Mouse (Mus musculus) intestine, embryonic 16.5 days (tissue): ENCODE results near the gene Cbx1. TPM values are rescaled to one million over a fixed set of nuclear protein-coding genes. Genes with fewer than 3 reads are reported as not detected.
A peak's percentile ranks its signal among the peaks of the same experiment; 100 is the strongest.

ENCODE experiments used
- ATAC-seq: fragments of 200-750 bp; cut with Nextera tagmentation; 2 replicates; pipeline ENCODE4 v1.8.0; 2017; ENCODE audit warnings: moderate TSS enrichment, moderate library complexity
- H3K27ac ChIP-seq: fragments of 300-500 bp; sonication (generic); 2 replicates; pipeline ENCODE4 v1.5.1; 2014; ENCODE audit warnings: mild to moderate bottlenecking, low read length
- H3K27me3 ChIP-seq: fragments of 300-500 bp; sonication (generic); replicated peaks from 2 replicates; pipeline ENCODE4 v1.6.1; 2014; ENCODE audit warnings: low read length, control low read depth, mixed read lengths; ENCODE audit not compliant: control insufficient read depth, insufficient read depth
- H3K36me3 ChIP-seq: fragments of 300-500 bp; sonication (generic); 2 replicates; pipeline ENCODE4 v1.6.1; 2014; ENCODE audit warnings: low read length, control low read depth; ENCODE audit not compliant: control insufficient read depth, insufficient read depth
- H3K4me1 ChIP-seq: fragments of 300-500 bp; sonication (generic); 2 replicates; pipeline ENCODE4 v1.6.1; 2014; ENCODE audit warnings: low read length, control low read depth, mixed read lengths; ENCODE audit not compliant: control insufficient read depth, insufficient read depth
- H3K4me2 ChIP-seq: fragments of 300-500 bp; sonication (generic); 2 replicates; pipeline ENCODE4 v1.6.1; 2014; ENCODE audit warnings: low read depth, low read length, control low read depth
- H3K4me3 ChIP-seq: fragments of 300-500 bp; sonication (generic); 2 replicates; pipeline ENCODE4 v1.5.1; 2014; ENCODE audit warnings: mild to moderate bottlenecking, low read length
- H3K9ac ChIP-seq: fragments of 300-500 bp; sonication (generic); 2 replicates; pipeline ENCODE4 v1.6.1; 2014; ENCODE audit warnings: low read depth, low read length
- H3K9me3 ChIP-seq: fragments of 300-500 bp; sonication (generic); 2 replicates; pipeline ENCODE4 v1.6.1; 2016; ENCODE audit warnings: low read length, control low read depth; ENCODE audit not compliant: control insufficient read depth
- WGBS: fragments of 180-500 bp; shearing (Covaris S2); extraction: QIAGEN DNeasy Blood & Tissue Kit; methylation state at CpG from one replicate; pipeline ENCODE4 v1.1.7; 2014; 5-methylcytosine and 5-hydroxymethylcytosine counted together
- polyA plus RNA-seq: library from polyadenylated mRNA; unstranded; fragments of >200 nt; fragmentation: Nextera tagmentation; extraction: Ambion mirVana; gene quantifications from 2 replicates; pipeline ENCODE4 v1.2.1, GENCODE M21; 2015

Gene Cbx1
- polyA plus RNA-seq, 1 experiment from 2014 or later: 74.5 TPM

DNA sequence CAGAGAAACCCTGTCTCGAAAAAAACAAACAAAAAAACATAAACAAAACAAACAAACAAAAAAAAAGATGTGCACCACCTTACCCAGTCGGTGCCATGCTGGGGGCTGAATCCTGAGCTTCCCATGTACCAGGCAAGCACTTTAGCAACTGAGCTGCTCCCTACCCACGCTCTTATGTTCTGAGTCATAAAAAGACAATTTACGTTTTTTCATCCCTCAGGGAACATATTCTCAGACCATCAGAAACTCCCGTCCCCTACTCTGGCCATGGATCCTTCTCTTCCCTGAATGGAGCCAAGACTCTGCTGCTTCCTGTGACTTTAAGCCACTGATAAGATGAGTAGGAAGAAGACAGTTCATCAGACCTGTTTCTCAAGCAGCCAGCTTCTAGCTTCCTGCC, 30.5 kb upstream of the Cbx1 start:
- Histone ChIP-seq H3K27ac (no peak overlapping the region), H3K36me3 (no peaks in the 10 kb centered on the region), H3K4me3 (no peak overlapping the region), H3K27me3 (no peaks in the 10 kb centered on the region), H3K9me3 (no peaks in the 10 kb centered on the region), H3K4me2 (no peak overlapping the region), H3K4me1 (no peaks in the 10 kb centered on the region), H3K9ac (no peak overlapping the region)
- WGBS: 62% methylated on average over 5 of the region's 5 CpGs
- ATAC-seq: no peak

DNA sequence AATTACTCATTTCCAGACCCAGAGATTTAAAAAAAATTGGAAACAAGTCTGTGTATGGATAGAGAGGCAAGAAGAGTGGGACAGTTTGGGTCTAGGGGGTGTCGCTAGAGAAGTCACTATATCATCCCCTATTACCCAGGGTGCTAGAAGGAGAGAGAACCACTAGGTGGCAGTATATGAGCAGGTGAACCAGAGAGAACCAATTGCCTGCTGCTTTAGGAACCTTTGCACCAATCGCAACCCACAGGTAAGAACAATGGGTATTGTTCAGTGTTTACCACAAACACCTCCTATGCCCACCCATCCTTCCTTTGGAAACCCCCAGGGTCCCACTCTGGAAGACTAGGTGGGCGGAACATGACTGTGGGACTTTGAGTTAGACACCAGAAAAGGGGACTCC, 28.9 kb upstream of the Cbx1 start:
- Histone ChIP-seq H3K9me3 (no peaks in the 10 kb centered on the region), H3K4me3 (no peak overlapping the region), H3K36me3 (no peaks in the 10 kb centered on the region), H3K9ac (no peak overlapping the region), H3K4me2 (no peak overlapping the region), H3K27me3 (no peaks in the 10 kb centered on the region), H3K4me1 (no peaks in the 10 kb centered on the region), H3K27ac (no peak overlapping the region)
- 42% methylated on average over 3 of the region's 3 CpGs for WGBS
- 0 out of 2 replicates have a peak, but pooled peaks have one; percentile 40 for ATAC-seq

DNA sequence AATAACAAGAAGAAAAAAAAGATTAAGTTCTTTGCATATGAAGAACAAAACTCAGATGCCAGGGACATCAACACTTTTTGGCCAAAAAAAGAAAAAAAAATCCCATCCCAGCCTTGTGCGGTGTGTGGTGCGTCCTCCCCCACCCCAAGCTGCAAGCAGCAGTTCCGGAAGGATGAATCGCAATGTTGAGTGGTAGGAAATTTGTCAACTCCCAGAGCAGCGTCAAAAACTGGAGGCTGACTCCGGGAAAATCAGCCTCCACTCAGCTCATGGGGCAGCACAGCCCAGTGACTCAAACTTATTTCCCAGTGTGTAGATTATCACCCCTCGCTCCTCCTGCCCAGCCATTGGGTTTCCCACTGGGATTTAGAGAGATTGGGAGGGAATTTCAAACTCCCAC, 26.9 kb upstream of the Cbx1 start:
- no peaks in the 10 kb centered on the region for H3K36me3 ChIP-seq
- no peak overlapping the region for H3K4me2 ChIP-seq
- ATAC-seq: no peak
- H3K9ac ChIP-seq: no peak overlapping the region
- no peaks in the 10 kb centered on the region for H3K27me3 ChIP-seq
- no peak overlapping the region for H3K4me3 ChIP-seq
- H3K27ac ChIP-seq: no peak overlapping the region
- 0 out of 2 replicates have a peak, but pooled peaks cover 6% of the 10 kb centered on the region for H3K4me1 ChIP-seq
- WGBS: 64% methylated on average over 7 of the region's 7 CpGs
- no peaks in the 10 kb centered on the region for H3K9me3 ChIP-seq

DNA sequence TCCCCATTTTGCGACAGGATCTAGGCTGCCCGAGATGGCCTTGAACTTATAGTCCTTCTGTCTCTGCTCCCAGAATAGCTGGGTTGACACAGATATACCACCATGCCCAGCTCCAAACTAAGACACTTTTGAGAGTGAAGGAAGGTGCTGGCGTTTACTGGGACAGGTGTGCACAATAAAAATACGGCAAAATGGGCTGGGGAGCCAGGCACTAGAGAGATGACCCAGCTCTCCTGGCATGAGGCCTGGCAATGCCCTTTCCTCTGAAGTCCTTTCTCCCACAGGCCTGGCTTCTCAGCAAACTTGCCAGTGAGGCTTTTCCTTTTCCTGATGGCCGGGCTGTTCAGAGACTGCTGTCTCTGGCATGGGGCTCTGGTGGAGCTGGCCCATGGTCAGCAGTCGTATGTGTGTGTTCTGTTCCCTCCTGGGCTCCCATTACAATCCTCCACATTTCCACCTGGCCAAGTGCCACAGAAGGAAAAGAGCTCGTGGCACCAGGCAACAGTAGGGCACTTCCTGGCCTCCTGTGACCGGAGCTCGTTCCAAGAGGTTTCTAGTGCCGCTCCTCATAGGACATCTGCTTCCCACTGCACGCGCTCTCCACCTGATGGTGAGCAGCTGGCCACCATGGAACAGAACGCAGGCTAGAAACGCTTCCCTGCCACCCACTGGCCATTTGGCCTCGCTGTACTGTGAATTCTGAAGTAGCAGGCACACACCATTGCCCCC, 26.0 kb upstream of the Cbx1 start:
- Histone ChIP-seq H3K27me3 (no peaks in the 10 kb centered on the region), H3K4me3 (no peak overlapping the region), H3K27ac (no peak overlapping the region), H3K9ac (no peak overlapping the region), H3K4me2 (no peak overlapping the region), H3K9me3 (no peaks in the 10 kb centered on the region), H3K36me3 (no peaks in the 10 kb centered on the region), H3K4me1 (0 out of 2 replicates have a peak, but pooled peaks cover 6% of the 10 kb centered on the region)
- no peak for ATAC-seq
- 62% methylated on average over 15 of the region's 15 CpGs for WGBS

DNA sequence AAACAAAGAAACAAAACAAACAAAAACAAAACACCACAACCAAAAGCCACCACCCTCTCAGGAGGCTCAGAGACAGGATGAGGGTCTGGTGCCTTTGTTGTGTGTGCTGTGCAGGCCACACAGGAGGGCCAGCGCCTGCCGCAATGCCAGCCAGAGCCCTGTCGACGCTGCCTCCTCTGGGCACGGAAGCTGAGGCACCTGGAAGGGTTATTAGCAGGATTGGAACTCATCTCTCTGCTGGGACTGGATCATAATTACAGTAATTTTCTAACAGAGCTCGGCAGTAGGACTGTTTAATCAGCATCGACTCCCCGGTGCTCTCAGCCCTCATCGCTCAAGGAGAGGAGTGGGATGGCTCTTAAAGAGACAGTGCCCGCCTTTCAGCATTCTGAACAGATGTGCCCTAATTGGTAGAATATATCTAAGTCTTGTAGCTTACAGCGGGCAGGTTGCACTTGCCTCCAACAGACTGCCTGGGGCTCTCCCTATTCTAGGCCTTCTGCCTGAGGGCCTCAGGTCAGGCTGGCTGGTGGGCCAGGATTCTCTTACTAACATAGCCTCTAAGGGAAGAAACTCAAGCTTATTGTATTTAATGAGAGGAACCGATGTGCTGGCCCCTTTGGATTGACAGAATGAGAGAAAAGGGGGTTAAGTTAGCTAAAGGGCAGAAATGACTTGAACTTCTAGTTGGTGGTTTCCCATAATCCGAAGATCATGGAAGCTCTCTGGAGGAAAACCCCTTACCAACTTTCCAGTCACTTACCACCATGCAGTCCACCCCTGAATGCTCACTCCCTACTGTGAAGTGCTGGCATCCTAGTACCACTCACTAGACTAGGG, 24.2 kb upstream of the Cbx1 start:
- ATAC-seq: no peak
- H3K27ac ChIP-seq: peak overlapping the region; percentile 73
- H3K36me3 ChIP-seq: 0 out of 2 replicates have a peak, but pooled peaks cover 2% of the 10 kb centered on the region
- no peaks in the 10 kb centered on the region for H3K9me3 ChIP-seq
- H3K27me3 ChIP-seq: no peaks in the 10 kb centered on the region
- no peak overlapping the region for H3K9ac ChIP-seq
- H3K4me2 ChIP-seq: no peak overlapping the region
- no peak overlapping the region for H3K4me3 ChIP-seq
- 0 out of 2 replicates have a peak, but pooled peaks cover 6% of the 10 kb centered on the region for H3K4me1 ChIP-seq
- 51% methylated on average over 13 of the region's 13 CpGs for WGBS

DNA sequence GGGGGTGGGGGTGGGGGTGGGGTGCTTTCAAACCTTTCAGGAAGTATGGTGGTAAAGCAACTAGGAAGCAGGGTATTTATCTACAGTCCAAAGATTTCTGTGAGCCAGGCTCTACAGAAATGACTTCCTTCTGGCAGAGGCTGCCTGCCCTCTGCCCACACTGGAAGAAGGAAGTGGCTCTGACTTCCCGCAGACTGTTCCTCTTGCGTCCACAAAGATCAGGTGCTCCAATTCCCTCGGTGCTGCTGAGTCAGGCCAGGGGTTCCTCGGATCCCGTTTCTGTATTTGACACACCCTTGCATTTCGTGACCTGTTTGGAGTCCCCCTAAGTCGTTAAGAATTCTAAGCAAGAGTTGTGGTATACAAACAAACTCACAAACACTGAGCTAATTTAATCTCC, 23.3 kb upstream of the Cbx1 start:
- H3K9me3 ChIP-seq: no peaks in the 10 kb centered on the region
- WGBS: 60% methylated on average over 7 of the region's 7 CpGs
- H3K27ac ChIP-seq: peak overlapping the region; percentile 73
- 0 out of 2 replicates have a peak, but pooled peaks cover 6% of the 10 kb centered on the region for H3K4me1 ChIP-seq
- peak; percentile 86 for ATAC-seq
- H3K27me3 ChIP-seq: no peaks in the 10 kb centered on the region
- 0 out of 2 replicates have a peak, but pooled peaks cover 7% of the 10 kb centered on the region for H3K36me3 ChIP-seq
- no peak overlapping the region for H3K4me2 ChIP-seq
- H3K9ac ChIP-seq: no peak overlapping the region
- no peak overlapping the region for H3K4me3 ChIP-seq

DNA sequence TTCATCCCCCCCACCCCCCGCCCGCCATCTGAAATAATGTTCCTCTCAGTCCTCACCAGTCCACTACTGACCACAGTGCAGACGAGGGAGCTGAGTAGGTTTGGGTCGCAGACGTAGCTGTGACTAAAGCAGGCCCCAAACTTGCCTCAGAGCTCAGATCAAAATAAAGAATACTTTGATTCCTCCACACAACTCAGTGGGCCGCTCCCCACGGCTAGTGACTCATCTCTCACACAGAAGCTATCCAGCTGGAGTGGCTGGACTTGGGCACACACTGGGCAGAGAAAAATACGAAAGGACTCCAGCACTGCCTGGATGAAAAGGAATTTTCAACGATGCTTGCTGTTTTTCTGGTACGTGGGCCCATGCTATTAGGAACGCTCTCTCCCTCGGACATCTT, 22.4 kb upstream of the Cbx1 start:
- Histone ChIP-seq H3K9ac (no peak overlapping the region), H3K4me1 (0 out of 2 replicates have a peak, but pooled peaks cover 6% of the 10 kb centered on the region), H3K27me3 (no peaks in the 10 kb centered on the region), H3K4me3 (no peak overlapping the region), H3K4me2 (no peak overlapping the region), H3K27ac (no peak overlapping the region), H3K9me3 (no peaks in the 10 kb centered on the region), H3K36me3 (0 out of 2 replicates have a peak, but pooled peaks cover 8% of the 10 kb centered on the region)
- no peak for ATAC-seq
- WGBS: 79% methylated on average over 12 of the region's 12 CpGs

DNA sequence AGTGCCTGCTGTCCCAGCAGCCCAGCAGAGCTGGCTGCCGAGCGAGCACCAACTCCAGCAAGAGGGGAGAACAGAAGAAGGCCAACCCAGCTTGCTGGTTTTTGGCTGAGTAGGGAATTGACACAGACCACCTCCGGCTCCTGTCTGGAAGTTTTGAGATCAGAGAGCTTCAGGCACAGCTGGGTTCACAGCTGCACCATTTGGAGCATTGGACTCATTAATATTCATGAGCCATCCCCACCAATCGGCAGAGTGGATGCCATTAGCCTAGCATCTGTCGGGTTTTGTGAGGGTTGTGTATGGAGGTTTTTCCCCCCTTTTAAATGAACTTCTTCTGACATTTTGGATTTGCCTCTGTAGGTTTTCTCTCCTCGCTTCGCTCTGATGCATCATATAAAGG, 21.8 kb upstream of the Cbx1 start:
- no peak overlapping the region for H3K27ac ChIP-seq
- WGBS: 61% methylated on average over 7 of the region's 7 CpGs
- 0 out of 2 replicates have a peak, but pooled peaks cover 6% of the 10 kb centered on the region for H3K4me1 ChIP-seq
- 0 out of 2 replicates have a peak, but pooled peaks cover 12% of the 10 kb centered on the region for H3K36me3 ChIP-seq
- H3K9ac ChIP-seq: no peak overlapping the region
- no peak for ATAC-seq
- no peak overlapping the region for H3K4me2 ChIP-seq
- H3K9me3 ChIP-seq: no peaks in the 10 kb centered on the region
- H3K27me3 ChIP-seq: no peaks in the 10 kb centered on the region
- no peak overlapping the region for H3K4me3 ChIP-seq

DNA sequence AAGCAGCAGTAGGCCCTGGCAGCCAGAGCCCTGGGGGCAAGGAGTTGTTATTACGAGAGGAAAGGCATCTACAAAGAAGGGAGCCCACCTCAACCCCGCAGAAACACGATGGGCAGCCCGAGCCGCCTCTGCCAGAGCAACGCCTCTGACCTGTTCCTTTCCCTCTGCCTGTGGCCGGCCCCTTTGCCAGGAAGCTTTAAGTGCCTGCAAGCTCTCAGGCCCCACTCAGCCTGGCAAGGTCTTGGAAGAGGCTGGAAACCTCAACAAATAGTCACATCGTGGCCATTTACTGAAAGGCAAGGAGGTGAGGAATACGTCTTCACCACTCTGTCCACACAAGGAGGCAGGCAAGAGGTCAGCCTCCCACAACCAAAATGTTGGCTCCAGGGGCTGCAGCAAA, 20.7 kb upstream of the Cbx1 start:
- Histone ChIP-seq H3K4me3 (no peak overlapping the region), H3K9ac (peak overlapping the region; percentile 3; the same call in 1 of the 2 replicates), H3K4me2 (no peak overlapping the region), H3K27me3 (no peaks in the 10 kb centered on the region), H3K36me3 (peaks cover 17% of the 10 kb centered on the region; the same call in 1 of the 2 replicates), H3K27ac (no peak overlapping the region), H3K4me1 (0 out of 2 replicates have a peak, but pooled peaks cover 6% of the 10 kb centered on the region), H3K9me3 (no peaks in the 10 kb centered on the region)
- 62% methylated on average over 9 of the region's 9 CpGs for WGBS
- no peak for ATAC-seq
